Mouse (Mus musculus) hindbrain, embryonic 15.5 days (tissue): ENCODE results near the gene Haus2. TPM values are rescaled to one million over a fixed set of nuclear protein-coding genes. Genes with fewer than 3 reads are reported as not detected.

ENCODE experiments used
- ATAC-seq: fragments of 200-750 bp; cut with Nextera tagmentation; 2 replicates; pipeline ENCODE4 v1.8.0; 2017; ENCODE audit warnings: low read depth, moderate number of reproducible peaks, moderate TSS enrichment; ENCODE audit not compliant: low FRiP score
- H3K27ac ChIP-seq: fragments of 300-500 bp; sonication (generic); replicated peaks from 2 replicates; pipeline ENCODE4 v1.5.1; 2015; ENCODE audit warnings: mild to moderate bottlenecking, inconsistent platforms
- H3K27me3 ChIP-seq: fragments of 300-500 bp; sonication (generic); 2 replicates; pipeline ENCODE4 v1.6.1; 2015; ENCODE audit warnings: control low read depth, inconsistent platforms
- H3K36me3 ChIP-seq: fragments of 300-500 bp; sonication (generic); 2 replicates; pipeline ENCODE4 v1.6.1; 2015; ENCODE audit warnings: control low read depth, inconsistent platforms
- H3K4me1 ChIP-seq: fragments of 300-500 bp; sonication (generic); replicated peaks from 2 replicates; pipeline ENCODE4 v1.6.1; 2015; ENCODE audit warnings: control low read depth, inconsistent platforms
- H3K4me2 ChIP-seq: fragments of 300-500 bp; sonication (generic); 2 replicates; pipeline ENCODE4 v1.6.1; 2015; ENCODE audit warnings: moderate library complexity, mild to moderate bottlenecking, inconsistent platforms
- H3K4me3 ChIP-seq: fragments of 300-500 bp; sonication (generic); 2 replicates; pipeline ENCODE4 v1.5.1; 2015; ENCODE audit warnings: mild to moderate bottlenecking, inconsistent platforms
- H3K9ac ChIP-seq: fragments of 300-500 bp; sonication (generic); 2 replicates; pipeline ENCODE4 v1.6.1; 2015; ENCODE audit warnings: inconsistent platforms
- H3K9me3 ChIP-seq: fragments of 300-500 bp; sonication (generic); 2 replicates; pipeline ENCODE4 v1.6.1; 2016; ENCODE audit warnings: control low read depth, inconsistent platforms
- WGBS: fragments of 180-500 bp; shearing (Covaris S2); methylation state at CpG from one replicate; pipeline ENCODE4 v1.1.7; 2015; 5-methylcytosine and 5-hydroxymethylcytosine counted together
- polyA plus RNA-seq: library from polyadenylated mRNA; unstranded; fragments of >200 nt; fragmentation: Nextera tagmentation; extraction: Ambion mirVana; gene quantifications from 2 replicates; pipeline ENCODE4 v1.2.1, GENCODE M21; 2015

Haus2 gene
- polyA plus RNA-seq, 1 experiment from 2014 or later: 25.4 TPM

DNA sequence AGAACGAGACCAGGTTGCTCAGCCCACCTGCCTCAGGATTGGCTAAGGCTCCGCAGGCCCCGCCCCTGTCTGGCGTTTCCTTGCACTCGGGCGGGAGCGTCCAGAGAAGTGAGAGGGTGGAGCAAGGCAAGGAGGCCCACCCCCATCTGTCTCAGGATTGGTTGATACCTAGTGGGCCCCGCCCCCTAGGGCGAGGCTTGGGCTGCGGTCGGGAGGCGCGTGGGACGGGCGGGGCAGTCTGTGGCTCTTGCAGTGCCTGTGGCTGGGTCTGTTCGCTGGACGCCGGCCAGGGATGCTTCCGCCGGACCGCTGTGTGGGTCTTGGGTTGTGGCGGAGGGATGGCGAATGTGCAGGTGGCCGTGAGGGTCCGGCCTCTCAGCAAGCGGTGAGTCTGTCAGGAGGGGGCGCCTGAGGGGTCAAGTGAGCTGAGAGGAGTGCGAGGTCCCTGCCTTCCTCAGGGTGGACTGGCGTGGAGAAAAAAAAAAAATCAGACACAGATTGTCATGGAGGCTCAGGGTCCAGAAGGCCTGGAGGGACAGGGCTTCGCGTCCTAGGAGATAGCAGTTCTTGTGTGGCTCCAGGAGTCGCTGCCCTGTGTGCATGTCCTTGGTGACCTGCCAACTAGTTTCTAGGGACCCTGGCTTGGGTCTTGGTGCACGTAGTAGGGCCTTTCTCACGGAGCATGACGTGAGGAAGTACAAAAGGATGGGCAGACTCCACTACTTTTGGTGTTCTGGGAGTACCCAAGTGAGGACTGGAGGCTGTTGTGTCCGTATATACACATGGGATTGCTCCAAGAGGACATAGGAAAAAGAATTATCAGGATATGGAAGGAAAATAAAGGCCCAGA lies 19.9 kb downstream of the Haus2 start, which contains the start of gene Stard9:
Stard9 (plus strand) TSS at position 236 of the 850 bp plus-strand sequence.
- 2% methylated on average over 36 of the region's 36 CpGs for WGBS
- Histone ChIP-seq H3K9ac (peak within 1 kb of the TSS; percentile 58), H3K27ac (peak within 1 kb of the TSS; percentile 72), H3K4me1 (peaks cover 9% of the 10 kb centered on the region), H3K4me2 (peak within 1 kb of the TSS; percentile 76), H3K36me3 (peaks cover 9% of the 10 kb centered on the region; the same call in 1 of the 2 replicates), H3K9me3 (no peaks in the 10 kb centered on the region), H3K4me3 (peak within 1 kb of the TSS; percentile 58), H3K27me3 (no peaks in the 10 kb centered on the region)
- ATAC-seq: peak; percentile 100

DNA sequence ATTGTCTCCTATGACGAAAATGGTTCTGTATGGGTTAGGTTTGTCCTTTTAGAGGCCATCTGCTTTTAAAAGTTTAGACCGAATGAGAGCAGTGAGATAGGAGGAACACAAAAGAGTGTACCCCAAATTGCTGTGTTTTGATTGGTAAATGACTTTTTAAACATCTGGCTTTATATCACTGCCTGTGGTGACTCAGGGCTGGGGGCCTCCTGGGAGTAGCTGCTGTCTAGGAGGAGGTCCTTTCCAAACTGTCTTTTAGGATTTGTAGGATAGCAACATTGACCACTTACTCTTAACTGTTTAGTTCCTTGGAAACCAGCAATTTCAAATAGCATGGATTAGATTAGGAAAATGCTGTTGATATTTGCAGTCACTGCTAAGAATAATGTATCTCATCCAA lies 21.1 kb downstream of the Haus2 start:
- Histone ChIP-seq H3K36me3 (peaks cover 17% of the 10 kb centered on the region), H3K27me3 (no peaks in the 10 kb centered on the region), H3K9ac (no peak overlapping the region), H3K4me3 (no peak overlapping the region), H3K4me2 (0 out of 2 replicates have a peak overlapping the region, but pooled peaks have one; percentile 76), H3K4me1 (peaks cover 9% of the 10 kb centered on the region), H3K27ac (no peak overlapping the region), H3K9me3 (no peaks in the 10 kb centered on the region)
- ATAC-seq: no peak
- WGBS: 82% methylated on average over 2 of the region's 2 CpGs

DNA sequence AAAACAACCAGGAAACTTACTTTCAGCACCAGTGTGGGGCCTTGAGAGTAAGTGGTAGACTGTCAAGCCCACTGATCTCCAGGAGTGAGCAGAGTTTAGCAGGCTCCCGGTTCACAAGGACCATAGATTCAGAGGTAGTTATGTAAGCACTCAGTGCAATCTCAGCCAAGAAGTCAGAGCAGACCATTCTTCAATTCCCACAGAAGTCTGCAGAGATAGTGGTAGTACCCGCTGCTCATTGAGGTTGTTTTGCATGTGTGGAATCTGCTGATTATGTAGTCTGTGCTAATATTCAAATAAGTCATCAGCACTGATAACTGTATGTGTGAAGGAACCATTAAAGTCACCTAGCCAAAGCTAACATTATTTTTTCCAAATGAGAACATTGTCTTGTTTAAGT lies 21.5 kb downstream of the Haus2 start:
- no peak overlapping the region for H3K4me3 ChIP-seq
- no peaks in the 10 kb centered on the region for H3K27me3 ChIP-seq
- no peak for ATAC-seq
- H3K9me3 ChIP-seq: no peaks in the 10 kb centered on the region
- H3K27ac ChIP-seq: no peak overlapping the region
- 74% methylated on average over 2 of the region's 2 CpGs for WGBS
- H3K9ac ChIP-seq: no peak overlapping the region
- H3K4me1 ChIP-seq: peaks cover 9% of the 10 kb centered on the region
- peaks cover 20% of the 10 kb centered on the region for H3K36me3 ChIP-seq
- no peak overlapping the region for H3K4me2 ChIP-seq

DNA sequence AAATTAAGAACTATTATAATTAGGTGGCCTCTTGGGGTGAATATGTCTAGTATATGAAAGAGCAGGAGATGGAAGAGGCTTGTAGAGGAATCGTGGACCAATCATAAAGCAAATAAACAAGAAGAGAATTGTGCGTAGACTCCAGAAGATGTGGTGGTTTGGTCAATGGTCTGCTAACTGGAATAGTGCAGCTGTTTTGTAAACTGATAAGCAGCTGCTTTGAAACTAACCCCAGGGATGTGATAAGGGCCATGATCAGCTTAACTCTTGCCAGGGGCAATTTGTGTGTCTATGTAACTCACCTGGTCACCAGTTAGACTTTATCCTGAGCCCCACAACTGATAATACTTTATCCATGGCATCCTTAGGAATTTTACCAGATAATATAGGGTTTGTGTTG lies 22.3 kb downstream of the Haus2 start:
- 92% methylated on average over 2 of the region's 2 CpGs for WGBS
- Histone ChIP-seq H3K36me3 (peaks cover 20% of the 10 kb centered on the region), H3K4me1 (peaks cover 9% of the 10 kb centered on the region)

DNA sequence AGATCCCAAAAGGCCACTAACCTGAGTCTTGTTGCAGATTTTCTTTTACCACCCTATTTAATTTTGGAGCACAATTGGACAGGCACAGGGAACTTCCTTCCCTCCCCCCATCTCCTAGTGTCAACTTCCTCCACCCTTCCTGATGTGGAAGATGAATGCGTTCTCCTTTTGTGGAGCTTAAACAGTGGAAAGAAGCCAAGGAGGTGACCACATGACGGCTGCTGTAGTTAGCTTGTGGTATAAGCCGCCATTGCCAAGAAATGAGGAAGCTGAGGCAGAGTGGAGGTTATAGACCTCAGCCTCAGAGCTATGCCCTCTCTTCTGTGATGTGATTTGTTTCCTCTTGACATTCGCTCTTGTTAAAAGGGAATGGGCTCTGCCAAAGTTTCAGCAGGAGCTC lies 22.8 kb downstream of the Haus2 start:
- no peaks in the 10 kb centered on the region for H3K9me3 ChIP-seq
- ATAC-seq: no peak
- H3K4me3 ChIP-seq: no peak overlapping the region
- peaks cover 20% of the 10 kb centered on the region for H3K36me3 ChIP-seq
- H3K27me3 ChIP-seq: no peaks in the 10 kb centered on the region
- no peak overlapping the region for H3K27ac ChIP-seq
- no peak overlapping the region for H3K4me2 ChIP-seq
- no peak overlapping the region for H3K9ac ChIP-seq
- 82% methylated on average over 4 of the region's 4 CpGs for WGBS
- peaks cover 9% of the 10 kb centered on the region for H3K4me1 ChIP-seq

More for the DNA sequence above, 22.3 kb downstream of the Haus2 start:
- Histone ChIP-seq H3K4me3 (no peak overlapping the region), H3K9ac (no peak overlapping the region), H3K27ac (no peak overlapping the region), H3K27me3 (no peaks in the 10 kb centered on the region), H3K4me2 (no peak overlapping the region), H3K9me3 (no peaks in the 10 kb centered on the region)
- no peak for ATAC-seq

DNA sequence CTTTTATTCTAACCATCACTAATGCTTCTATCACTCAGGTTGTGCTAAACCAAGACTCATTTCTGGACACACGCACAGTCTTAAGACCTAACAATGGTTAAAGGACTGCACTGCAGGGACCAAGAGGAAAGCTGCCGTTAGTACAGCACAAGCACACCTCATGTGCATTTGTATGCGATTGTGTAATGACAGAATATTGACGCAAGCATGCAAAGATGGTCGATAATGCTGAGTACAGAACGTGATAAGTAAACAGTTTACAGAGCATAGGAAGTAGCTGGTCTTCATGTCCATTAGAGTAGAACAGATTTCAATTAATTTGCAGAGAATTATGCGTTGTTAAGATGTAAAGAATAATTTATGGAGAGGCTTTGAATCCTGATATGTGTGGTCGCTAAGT lies 31.7 kb downstream of the Haus2 start:
- Histone ChIP-seq H3K9me3 (no peaks in the 10 kb centered on the region), H3K4me2 (no peak overlapping the region), H3K27ac (no peak overlapping the region), H3K9ac (no peak overlapping the region), H3K4me3 (no peak overlapping the region), H3K36me3 (no peaks in the 10 kb centered on the region), H3K27me3 (no peaks in the 10 kb centered on the region), H3K4me1 (no peaks in the 10 kb centered on the region; the same call in 1 of the 2 replicates)
- no peak for ATAC-seq
- WGBS: 89% methylated on average over 8 of the region's 8 CpGs

DNA sequence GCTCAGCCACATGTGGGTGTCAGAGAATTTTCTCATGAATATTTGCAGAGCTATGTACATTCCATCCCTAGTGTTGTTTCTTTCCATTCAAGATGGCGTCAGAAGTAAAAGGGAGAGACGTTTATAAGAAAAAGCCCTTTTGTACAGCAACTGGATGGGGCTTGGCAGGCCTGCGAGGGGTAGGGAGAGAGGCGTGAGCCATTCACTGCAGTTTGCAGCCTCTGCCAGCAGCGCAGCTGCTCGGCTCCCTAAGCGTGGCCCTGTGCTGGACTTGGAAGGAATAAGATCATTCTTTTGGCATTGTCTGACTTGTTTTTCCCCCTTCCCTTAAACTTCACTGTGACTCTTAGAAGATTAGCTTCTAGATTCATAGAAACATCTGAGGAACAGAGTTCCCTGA lies 34.7 kb downstream of the Haus2 start:
- 0 out of 2 replicates have a peak overlapping the region, but pooled peaks have one; percentile 32 for H3K27ac ChIP-seq
- H3K9ac ChIP-seq: no peak overlapping the region
- no peaks in the 10 kb centered on the region for H3K9me3 ChIP-seq
- H3K4me3 ChIP-seq: no peak overlapping the region
- ATAC-seq: no peak; the same call in 1 of the 2 replicates
- H3K4me1 ChIP-seq: no peaks in the 10 kb centered on the region; the same call in 1 of the 2 replicates
- no peaks in the 10 kb centered on the region for H3K36me3 ChIP-seq
- H3K27me3 ChIP-seq: no peaks in the 10 kb centered on the region
- 50% methylated on average over 7 of the region's 7 CpGs for WGBS
- no peak overlapping the region for H3K4me2 ChIP-seq

DNA sequence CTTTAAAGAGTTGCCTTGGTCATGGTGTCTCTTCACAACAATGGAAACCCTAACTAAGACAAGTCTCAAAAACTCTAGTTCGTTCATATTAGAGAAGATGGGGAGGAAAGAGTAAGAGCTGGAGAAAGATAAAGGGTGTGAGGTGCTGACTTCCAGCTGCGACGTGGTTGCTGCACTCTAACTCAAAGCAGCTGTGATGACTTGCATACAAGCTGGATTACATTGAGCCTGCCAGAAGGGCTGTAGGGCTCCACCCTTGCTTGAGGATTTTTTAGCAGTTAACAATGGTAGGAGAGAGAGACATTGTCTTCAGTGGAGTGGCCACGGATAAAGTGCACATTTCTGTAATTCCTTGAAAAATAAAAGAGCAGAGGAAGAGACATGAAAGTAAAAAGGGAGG lies 37.6 kb downstream of the Haus2 start:
- no peak for ATAC-seq
- WGBS: 84% methylated on average over 4 of the region's 4 CpGs
- H3K9me3 ChIP-seq: no peaks in the 10 kb centered on the region

DNA sequence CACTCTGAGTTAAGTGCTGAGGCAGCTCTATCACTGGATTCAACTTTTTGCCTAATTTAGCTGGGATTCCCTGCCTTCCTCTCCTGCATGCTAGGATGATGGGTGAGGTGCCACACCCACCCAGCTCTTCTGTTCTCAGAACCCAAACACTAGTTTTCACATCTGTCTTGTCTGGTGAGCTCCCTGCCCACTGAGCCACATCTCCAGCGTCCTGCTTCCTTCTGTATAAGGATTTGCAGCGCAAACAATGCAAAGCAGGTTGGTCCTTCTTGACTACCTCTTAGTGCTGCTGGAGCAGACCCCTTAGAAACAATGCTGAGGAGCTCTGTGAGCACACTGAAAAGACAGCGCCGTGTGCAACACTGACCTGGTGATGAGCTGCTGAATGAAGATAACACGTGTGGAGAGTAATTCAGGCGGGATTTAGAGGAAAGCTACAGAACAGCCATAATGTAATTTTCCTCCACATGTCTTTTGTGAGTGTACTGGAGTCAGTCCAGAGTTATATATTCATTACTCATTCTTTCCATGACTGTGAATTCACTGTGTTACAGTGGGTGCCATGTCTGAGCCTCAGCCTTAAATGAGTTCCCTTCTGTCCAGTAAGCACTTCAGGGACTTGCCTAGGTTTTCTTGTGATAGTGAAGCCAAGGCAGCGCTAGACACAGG lies 43.2 kb downstream of the Haus2 start:
- H3K36me3 ChIP-seq: no peaks in the 10 kb centered on the region
- H3K9me3 ChIP-seq: no peaks in the 10 kb centered on the region
- H3K27ac ChIP-seq: no peak overlapping the region
- H3K4me1 ChIP-seq: no peaks in the 10 kb centered on the region
- no peaks in the 10 kb centered on the region for H3K27me3 ChIP-seq
- H3K4me2 ChIP-seq: no peak overlapping the region
- no peak overlapping the region for H3K4me3 ChIP-seq
- no peak overlapping the region for H3K9ac ChIP-seq
- 72% methylated on average over 7 of the region's 7 CpGs for WGBS
- ATAC-seq: no peak

More for the DNA sequence above, 37.6 kb downstream of the Haus2 start:
- Histone ChIP-seq H3K4me1 (no peaks in the 10 kb centered on the region; the same call in 1 of the 2 replicates), H3K9ac (no peak overlapping the region), H3K4me2 (no peak overlapping the region), H3K27me3 (no peaks in the 10 kb centered on the region), H3K36me3 (no peaks in the 10 kb centered on the region), H3K27ac (no peak overlapping the region), H3K4me3 (no peak overlapping the region)

DNA sequence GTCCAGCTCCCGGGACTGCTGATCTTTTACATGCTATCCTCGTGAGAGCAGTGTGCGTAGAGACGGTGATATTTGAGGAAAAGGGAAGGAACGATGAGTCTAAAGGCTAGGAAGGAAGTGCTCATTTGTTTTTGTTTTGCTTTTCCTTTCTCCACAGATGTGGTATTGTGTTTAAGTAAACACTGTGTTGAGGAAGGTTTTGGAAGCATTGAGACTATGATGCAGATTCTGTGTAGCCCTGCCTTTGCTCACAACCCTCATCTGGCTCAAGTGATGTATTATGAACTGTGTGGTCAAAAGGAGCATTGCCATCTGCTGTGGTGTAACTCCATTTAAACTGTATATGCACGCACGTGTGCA lies 43.7 kb downstream of the Haus2 start:
- H3K9ac ChIP-seq: no peak overlapping the region
- no peaks in the 10 kb centered on the region for H3K4me1 ChIP-seq
- H3K27ac ChIP-seq: no peak overlapping the region
- no peaks in the 10 kb centered on the region for H3K27me3 ChIP-seq
- ATAC-seq: no peak
- no peaks in the 10 kb centered on the region for H3K36me3 ChIP-seq
- H3K4me3 ChIP-seq: no peak overlapping the region
- no peak overlapping the region for H3K4me2 ChIP-seq
- 85% methylated on average over 7 of the region's 7 CpGs for WGBS
- no peaks in the 10 kb centered on the region for H3K9me3 ChIP-seq

DNA sequence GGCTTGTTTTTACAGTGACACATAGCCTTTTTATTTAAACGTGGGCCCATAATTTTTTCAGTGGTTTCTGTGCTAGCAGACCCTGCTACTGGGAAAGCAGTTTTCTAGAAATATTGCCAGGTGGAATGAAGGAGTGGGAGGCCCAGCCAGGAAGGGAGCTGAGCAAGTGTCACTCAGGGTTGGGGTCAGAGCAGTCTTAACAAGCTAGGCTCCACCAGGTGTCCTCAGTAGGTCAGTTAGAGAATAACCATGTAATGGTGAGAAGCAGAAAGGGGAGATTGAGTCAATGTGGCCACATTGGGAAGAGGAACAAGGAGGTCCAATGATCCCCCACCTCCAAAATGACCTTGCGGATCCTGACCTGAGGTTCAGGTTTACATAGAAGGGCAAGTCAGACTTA lies 45.5 kb downstream of the Haus2 start:
- Histone ChIP-seq H3K4me3 (no peak overlapping the region), H3K4me2 (no peak overlapping the region), H3K27ac (no peak overlapping the region), H3K9ac (no peak overlapping the region), H3K4me1 (no peaks in the 10 kb centered on the region), H3K36me3 (no peaks in the 10 kb centered on the region), H3K27me3 (no peaks in the 10 kb centered on the region), H3K9me3 (no peaks in the 10 kb centered on the region)
- ATAC-seq: no peak
- 83% methylated on average over 2 of the region's 2 CpGs for WGBS

DNA sequence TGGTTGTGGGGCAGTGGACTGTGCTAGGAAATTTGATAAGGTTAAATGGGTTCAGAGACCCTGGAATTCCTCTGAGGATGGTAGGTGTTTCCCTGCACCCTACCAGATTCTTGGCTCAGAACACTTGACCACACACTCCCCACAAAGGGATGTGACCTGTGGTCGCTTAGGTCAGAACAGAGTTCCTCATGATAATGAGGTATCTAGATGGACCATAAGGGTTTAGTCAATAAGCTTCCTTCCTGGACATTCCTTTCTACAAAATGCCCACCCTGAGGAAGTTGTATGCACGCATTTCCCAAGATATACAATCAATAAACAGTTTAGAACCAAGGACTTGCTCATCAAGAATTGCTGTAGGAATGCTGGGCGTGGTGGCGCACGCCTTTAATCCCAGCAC lies 46.7 kb downstream of the Haus2 start:
- Histone ChIP-seq H3K27ac (no peak overlapping the region), H3K27me3 (no peaks in the 10 kb centered on the region), H3K4me1 (no peaks in the 10 kb centered on the region), H3K9ac (no peak overlapping the region), H3K4me2 (no peak overlapping the region), H3K4me3 (no peak overlapping the region), H3K9me3 (no peaks in the 10 kb centered on the region), H3K36me3 (no peaks in the 10 kb centered on the region)
- 92% methylated on average over 5 of the region's 5 CpGs for WGBS
- no peak for ATAC-seq
